Mouse (Mus musculus) liver, embryonic 15.5 days (tissue): ENCODE results near the gene Ddx4. TPM values are rescaled to one million over a fixed set of nuclear protein-coding genes. Genes with fewer than 3 reads are reported as not detected.
"Not testable (repeated sequence)": the region's sequence is repeated elsewhere in the genome, so short reads cannot be mapped to it uniquely, and the experiment has no call there.

ENCODE experiments used
- ATAC-seq: fragments of 200-750 bp; cut with Nextera tagmentation; 2 replicates; pipeline ENCODE4 v1.8.0; 2017; ENCODE audit warnings: moderate number of reproducible peaks, mild to moderate bottlenecking, moderate library complexity; ENCODE audit not compliant: insufficient read depth
- H3K27ac ChIP-seq: fragments of 300-500 bp; sonication (generic); replicated peaks from 2 replicates; pipeline ENCODE4 v1.5.1; 2015; ENCODE audit warnings: mild to moderate bottlenecking, inconsistent platforms
- H3K27me3 ChIP-seq: fragments of 300-500 bp; sonication (generic); 2 replicates; pipeline ENCODE4 v1.6.1; 2015; ENCODE audit warnings: mild to moderate bottlenecking, inconsistent platforms
- H3K36me3 ChIP-seq: fragments of 300-500 bp; sonication (generic); replicated peaks from 2 replicates; pipeline ENCODE4 v1.6.1; 2015; ENCODE audit warnings: moderate library complexity, mild to moderate bottlenecking, inconsistent platforms
- H3K4me1 ChIP-seq: fragments of 300-500 bp; sonication (generic); replicated peaks from 2 replicates; pipeline ENCODE4 v1.6.1; 2015; ENCODE audit warnings: inconsistent platforms
- H3K4me2 ChIP-seq: fragments of 300-500 bp; sonication (generic); 2 replicates; pipeline ENCODE4 v1.6.1; 2015; ENCODE audit warnings: moderate library complexity, mild to moderate bottlenecking, inconsistent platforms
- H3K4me3 ChIP-seq: fragments of 300-500 bp; sonication (generic); replicated peaks from 2 replicates; pipeline ENCODE4 v1.5.1; 2015; ENCODE audit warnings: mild to moderate bottlenecking, inconsistent platforms
- H3K9ac ChIP-seq: fragments of 300-500 bp; sonication (generic); 2 replicates; pipeline ENCODE4 v1.6.1; 2015; ENCODE audit warnings: moderate library complexity, mild to moderate bottlenecking, inconsistent platforms
- H3K9me3 ChIP-seq: fragments of 300-500 bp; sonication (generic); replicated peaks from 2 replicates; pipeline ENCODE4 v1.6.1; 2016; ENCODE audit warnings: inconsistent platforms
- WGBS: fragments of 180-500 bp; shearing (Covaris S2); methylation state at CpG from one replicate; pipeline ENCODE4 v1.1.7; 2015; ENCODE audit warnings: mixed read lengths; ENCODE audit not compliant: insufficient replicate concordance; 5-methylcytosine and 5-hydroxymethylcytosine counted together
- polyA plus RNA-seq: library from polyadenylated mRNA; unstranded; fragments of >200 nt; fragmentation: Nextera tagmentation; extraction: Ambion mirVana; gene quantifications from 2 replicates; pipeline ENCODE4 v1.2.1, GENCODE M21; 2015

Ddx4 gene
- polyA plus RNA-seq, 1 experiment from 2014 or later = 0.33 TPM

DNA sequence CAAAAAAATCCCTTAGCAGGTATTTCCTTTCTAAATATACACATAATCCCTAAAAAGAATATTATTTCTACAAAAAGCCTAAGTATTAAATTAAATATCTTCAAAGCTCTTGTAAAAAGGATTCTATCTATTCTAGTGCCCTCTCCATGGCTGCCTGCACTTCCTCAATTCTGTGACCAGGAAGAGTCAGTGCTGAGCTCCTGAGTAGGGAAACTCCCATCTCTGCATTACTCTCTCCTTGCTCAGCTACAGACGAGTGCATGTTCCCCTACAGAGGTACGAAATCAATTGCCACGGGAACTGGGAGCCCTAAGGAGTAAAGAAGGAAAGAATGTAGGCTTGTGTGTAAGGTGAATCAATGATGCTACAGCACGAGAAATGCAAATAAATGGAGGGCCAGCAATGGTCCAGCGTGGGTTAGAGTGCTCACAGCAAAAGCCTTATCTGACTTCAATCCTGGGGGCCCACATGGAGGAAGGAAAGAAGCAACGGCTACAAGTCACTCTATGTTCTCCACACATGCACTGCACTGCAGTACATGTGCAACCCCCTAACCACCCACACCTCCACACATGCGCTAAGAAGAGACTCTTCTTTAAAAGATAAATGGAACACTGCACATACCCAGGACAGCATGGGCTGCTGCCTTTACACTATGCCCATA, 17.0 kb downstream of the Ddx4 start:
- Histone ChIP-seq H3K4me2 (peak overlapping the region; percentile 16; the same call in 1 of the 2 replicates), H3K9me3 (no peaks in the 10 kb centered on the region), H3K4me1 (peaks cover 20% of the 10 kb centered on the region), H3K27me3 (no peaks in the 10 kb centered on the region), H3K4me3 (no peak overlapping the region), H3K9ac (no peak overlapping the region), H3K27ac (no peak overlapping the region), H3K36me3 (no peaks in the 10 kb centered on the region)
- WGBS = 22% methylated on average over 7 of the region's 7 CpGs
- peak; percentile 42; the same call in 1 of the 2 replicates for ATAC-seq

DNA sequence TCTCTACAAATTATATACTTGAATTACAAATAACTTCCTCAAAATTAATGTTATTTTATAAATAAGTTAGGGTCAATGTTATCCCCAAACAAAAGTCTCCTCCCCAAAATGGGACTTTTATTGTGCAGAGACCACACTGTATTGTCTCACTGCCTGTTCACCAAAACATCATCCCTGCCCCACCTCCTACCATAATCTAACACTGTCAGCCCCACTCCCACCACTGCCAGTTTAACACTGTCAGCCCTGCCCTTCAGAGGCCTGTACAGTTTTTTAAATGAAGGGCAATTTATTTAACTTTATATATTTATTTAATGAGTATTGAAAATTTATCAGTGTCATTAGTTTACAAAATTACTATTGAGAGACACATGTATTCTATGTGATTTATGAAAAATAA, 26.7 kb downstream of the Ddx4 start:
- Histone ChIP-seq H3K4me2 (no peak overlapping the region), H3K4me3 (no peak overlapping the region), H3K9ac (no peak overlapping the region), H3K27ac (no peak overlapping the region), H3K36me3 (no peaks in the 10 kb centered on the region), H3K9me3 (no peaks in the 10 kb centered on the region), H3K4me1 (no peaks in the 10 kb centered on the region), H3K27me3 (no peaks in the 10 kb centered on the region)
- ATAC-seq = 0 out of 2 replicates have a peak, but pooled peaks have one; percentile 31

DNA sequence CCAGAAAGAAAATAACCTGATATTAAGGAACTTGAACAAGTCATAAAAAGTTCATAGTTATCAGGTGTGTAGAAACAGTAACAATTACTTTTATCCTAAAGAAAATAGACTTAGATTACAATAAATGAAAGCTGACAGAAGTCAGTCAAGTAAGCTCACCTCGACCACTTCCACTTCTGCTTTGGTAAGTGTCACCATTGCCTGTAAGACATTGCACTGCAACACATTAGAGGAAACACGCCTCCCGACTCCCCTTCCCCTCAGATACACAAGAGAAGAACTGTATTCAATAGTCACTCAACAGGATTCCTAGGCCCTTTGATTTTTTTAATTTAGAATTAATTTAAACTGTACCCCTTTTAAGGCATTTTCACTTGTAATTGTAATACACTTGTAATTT, 27.7 kb downstream of the Ddx4 start:
- Histone ChIP-seq H3K9me3 (no peaks in the 10 kb centered on the region), H3K36me3 (no peaks in the 10 kb centered on the region), H3K27ac (no peak overlapping the region), H3K4me2 (no peak overlapping the region), H3K27me3 (no peaks in the 10 kb centered on the region), H3K9ac (no peak overlapping the region), H3K4me3 (no peak overlapping the region), H3K4me1 (no peaks in the 10 kb centered on the region)
- 36% methylated on average over 3 of the region's 3 CpGs for WGBS
- no peak for ATAC-seq

DNA sequence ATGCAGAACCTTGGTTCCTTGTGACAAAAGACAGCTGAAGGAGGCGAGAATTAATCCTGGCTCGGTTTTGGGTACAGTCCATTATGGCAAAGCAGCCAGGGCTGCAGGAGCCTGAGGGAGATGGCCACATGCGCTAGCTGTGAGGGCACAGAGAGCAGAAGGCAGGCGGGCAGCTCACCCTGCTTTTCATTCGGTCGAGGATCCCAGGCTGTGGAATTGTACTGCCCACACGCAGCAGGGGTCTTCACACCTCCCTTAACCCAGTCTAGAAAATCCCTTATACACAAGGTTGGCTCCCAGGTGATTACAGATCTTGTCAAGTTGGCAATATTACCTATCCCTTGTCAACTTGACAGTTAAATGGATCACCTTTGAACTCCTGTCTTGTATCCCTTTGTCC, 28.6 kb downstream of the Ddx4 start:
- WGBS = 62% methylated on average over 7 of the region's 7 CpGs

GRCm38 (mm10) chr13:112621592-112621991, 30.7 kb downstream of the Ddx4 start:
- H3K9ac ChIP-seq = no peak overlapping the region
- H3K9me3 ChIP-seq = no peaks in the 10 kb centered on the region
- H3K27me3 ChIP-seq = no peaks in the 10 kb centered on the region
- no peak overlapping the region for H3K27ac ChIP-seq
- H3K4me3 ChIP-seq = no peak overlapping the region
- H3K4me2 ChIP-seq = no peak overlapping the region
- WGBS = 55% methylated on average over 3 of the region's 3 CpGs
- no peak for ATAC-seq
- H3K36me3 ChIP-seq = no peaks in the 10 kb centered on the region
- H3K4me1 ChIP-seq = no peaks in the 10 kb centered on the region

More for the DNA sequence above, 28.6 kb downstream of the Ddx4 start:
- Histone ChIP-seq H3K36me3 (no peaks in the 10 kb centered on the region), H3K9me3 (no peaks in the 10 kb centered on the region), H3K27me3 (no peaks in the 10 kb centered on the region), H3K9ac (no peak overlapping the region), H3K4me2 (no peak overlapping the region), H3K4me1 (no peaks in the 10 kb centered on the region), H3K27ac (no peak overlapping the region), H3K4me3 (no peak overlapping the region)
- no peak for ATAC-seq

DNA sequence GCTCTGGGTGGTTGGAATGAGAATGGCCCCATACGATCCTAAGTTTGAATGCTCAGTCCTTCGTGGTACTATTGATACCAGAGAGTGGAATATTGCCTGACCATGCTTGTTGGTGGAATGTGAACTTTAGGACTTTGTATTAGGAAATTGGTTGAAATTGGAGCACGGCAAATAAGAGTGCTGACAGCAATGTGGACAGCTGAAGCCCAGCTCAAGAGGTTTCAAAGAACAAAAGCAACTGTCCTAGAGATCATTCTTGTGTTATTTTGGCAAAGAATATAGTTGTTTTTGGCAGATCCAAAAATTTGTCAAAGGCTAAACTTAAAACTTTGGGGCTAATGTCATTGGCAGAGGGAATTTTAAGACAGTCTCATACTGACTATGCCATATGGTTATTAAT, 43.7 kb downstream of the Ddx4 start:
- Histone ChIP-seq H3K4me2 (no peak overlapping the region), H3K4me3 (no peak overlapping the region), H3K27ac (no peak overlapping the region), H3K9me3 (no peaks in the 10 kb centered on the region), H3K27me3 (no peaks in the 10 kb centered on the region), H3K36me3 (no peaks in the 10 kb centered on the region), H3K9ac (no peak overlapping the region), H3K4me1 (no peaks in the 10 kb centered on the region)
- no peak for ATAC-seq
- WGBS = 74% methylated on average over 3 of the region's 3 CpGs

DNA sequence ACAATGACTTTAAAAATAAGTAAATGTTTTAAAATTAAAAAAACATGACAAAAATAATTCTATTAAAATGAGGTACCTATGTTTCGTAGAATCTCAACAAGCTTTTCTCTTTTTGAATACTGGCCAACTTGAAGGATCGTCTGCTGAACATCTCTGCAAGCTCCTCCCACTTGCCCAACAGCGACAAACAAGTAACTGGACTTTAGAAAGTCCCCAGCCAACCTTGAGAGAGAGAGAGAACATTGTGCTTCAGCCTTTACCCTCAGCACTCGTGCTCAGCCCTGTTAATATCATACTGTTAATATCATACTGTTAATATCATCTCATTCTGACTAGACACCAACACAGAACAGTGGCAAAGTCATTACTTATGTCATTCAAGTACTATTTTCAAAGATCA, 47.9 kb downstream of the Ddx4 start:
- Histone ChIP-seq H3K36me3 (no peaks in the 10 kb centered on the region), H3K9me3 (no peaks in the 10 kb centered on the region), H3K27ac (no peak overlapping the region), H3K9ac (no peak overlapping the region), H3K27me3 (no peaks in the 10 kb centered on the region), H3K4me2 (no peak overlapping the region), H3K4me1 (no peaks in the 10 kb centered on the region), H3K4me3 (no peak overlapping the region)
- WGBS = 52% methylated on average over 4 of the region's 4 CpGs
- no peak for ATAC-seq

DNA sequence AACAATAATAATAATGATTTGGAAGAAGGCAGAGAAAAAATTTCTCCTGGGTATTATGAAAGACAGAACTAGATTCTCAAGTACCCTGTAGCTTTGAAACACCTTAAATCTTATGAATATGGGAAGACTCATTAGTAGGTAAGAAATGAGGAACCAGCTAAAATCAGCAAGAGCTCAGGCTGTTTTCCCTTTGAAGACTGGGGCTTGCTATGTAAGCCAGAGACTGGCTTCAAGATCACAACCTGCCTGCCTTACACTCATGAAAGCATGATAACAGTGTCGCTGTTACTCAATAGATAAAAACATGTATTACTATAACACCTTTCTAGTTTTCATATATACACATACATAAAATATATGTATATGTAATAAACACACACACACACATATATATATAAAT, 48.4 kb downstream of the Ddx4 start:
- WGBS = 50% methylated on average over 1 of the region's 1 CpGs
- no peaks in the 10 kb centered on the region for H3K9me3 ChIP-seq
- no peak overlapping the region for H3K9ac ChIP-seq
- no peaks in the 10 kb centered on the region for H3K27me3 ChIP-seq
- H3K4me2 ChIP-seq = no peak overlapping the region
- H3K36me3 ChIP-seq = no peaks in the 10 kb centered on the region
- ATAC-seq = no peak
- H3K4me3 ChIP-seq = no peak overlapping the region
- H3K27ac ChIP-seq = no peak overlapping the region
- no peaks in the 10 kb centered on the region for H3K4me1 ChIP-seq

DNA sequence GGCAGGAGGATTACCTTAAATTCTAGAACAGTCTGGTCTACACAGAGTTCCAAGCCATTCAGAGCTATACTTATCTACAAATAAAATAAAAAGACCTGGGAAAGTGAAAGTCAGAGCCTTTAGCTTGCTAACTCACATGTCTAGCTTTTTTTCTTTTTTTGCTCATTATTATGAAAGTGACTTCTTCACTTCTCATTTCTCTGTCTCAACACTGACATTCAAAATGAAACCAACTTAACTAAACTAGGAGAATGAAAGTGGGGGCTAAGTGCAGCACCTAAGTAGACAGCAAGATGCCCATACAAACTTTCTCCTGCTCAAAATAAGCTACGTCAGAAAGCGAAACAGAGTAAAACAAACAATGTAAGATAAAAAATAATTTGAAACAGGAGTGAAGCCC, 49.7 kb downstream of the Ddx4 start:
- no peak overlapping the region for H3K4me2 ChIP-seq
- H3K9me3 ChIP-seq = no peaks in the 10 kb centered on the region
- no peaks in the 10 kb centered on the region for H3K36me3 ChIP-seq
- no peaks in the 10 kb centered on the region for H3K27me3 ChIP-seq
- H3K9ac ChIP-seq = no peak overlapping the region
- no peak overlapping the region for H3K4me3 ChIP-seq
- no peak for ATAC-seq
- no peaks in the 10 kb centered on the region for H3K4me1 ChIP-seq
- 80% methylated on average over 2 of the region's 2 CpGs for WGBS
- no peak overlapping the region for H3K27ac ChIP-seq

DNA sequence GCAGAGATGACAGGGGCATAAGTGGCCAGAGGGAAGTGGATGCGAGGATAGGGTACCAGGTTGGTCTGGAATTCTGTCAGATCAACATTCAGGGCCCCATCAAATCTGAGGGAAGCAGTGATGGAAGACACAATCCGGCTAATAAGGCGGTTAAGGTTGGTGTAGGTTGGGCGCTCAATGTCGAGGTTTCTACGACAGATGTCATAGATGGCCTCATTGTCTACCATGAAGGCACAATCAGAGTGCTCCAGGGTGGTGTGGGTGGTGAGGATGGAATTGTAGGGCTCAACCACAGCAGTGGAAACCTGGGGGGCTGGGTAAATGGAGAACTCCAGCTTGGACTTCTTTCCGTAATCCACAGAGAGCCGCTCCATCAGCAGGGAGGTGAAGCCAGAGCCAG, 58.0 kb downstream of the Ddx4 start, which contains the start of gene Il31ra:
TSS of gene Il31ra (minus strand) at position 101 of the 400 bp plus-strand sequence.
- not testable (repeated sequence) for H3K27ac ChIP-seq, H3K27me3 ChIP-seq, H3K4me2 ChIP-seq, H3K4me1 ChIP-seq, H3K4me3 ChIP-seq, H3K36me3 ChIP-seq, H3K9me3 ChIP-seq, ATAC-seq, H3K9ac ChIP-seq
- WGBS = 79% methylated on average over 6 of the region's 8 CpGs

- Histone ChIP-seq H3K4me2 (no peak overlapping the region), H3K27me3 (no peaks in the 10 kb centered on the region), H3K4me1 (no peaks in the 10 kb centered on the region), H3K4me3 (no peak overlapping the region), H3K9me3 (no peaks in the 10 kb centered on the region), H3K36me3 (no peaks in the 10 kb centered on the region), H3K27ac (no peak overlapping the region), H3K9ac (no peak overlapping the region)
- WGBS = 29% methylated on average over 2 of the region's 2 CpGs
- no peak for ATAC-seq
These were observed 62.0 kb downstream of the Ddx4 start for GRCm38 (mm10) chr13:112590254-112590653.

GRCm38 (mm10) chr13:112589625-112590024, 62.6 kb downstream of the Ddx4 start:
- Histone ChIP-seq H3K4me2 (no peak overlapping the region), H3K4me3 (no peak overlapping the region), H3K36me3 (no peaks in the 10 kb centered on the region), H3K4me1 (no peaks in the 10 kb centered on the region), H3K27me3 (no peaks in the 10 kb centered on the region), H3K27ac (no peak overlapping the region), H3K9ac (no peak overlapping the region), H3K9me3 (no peaks in the 10 kb centered on the region)
- ATAC-seq = no peak
